Mouse (Mus musculus) brain, embryonic 14.5 days (tissue): ENCODE measurements around the gene C2cd2l. TPM values are rescaled to one million over a fixed set of nuclear protein-coding genes. Genes with fewer than 3 reads are reported as not detected.
"Not testable (repeated sequence)": the region's sequence is repeated elsewhere in the genome, so short reads cannot be mapped to it uniquely, and the experiment has no call there.

Source experiments
- DNase-seq: peaks from one replicate; pipeline ENCODE4 v3.0.0-alpha.2; 2011; ENCODE audit warnings: low read depth
- CTCF ChIP-seq: fragments of 200-500 bp; IDR thresholded peaks from 2 replicates; pipeline ENCODE4 v1.5.1; 2012; ENCODE audit warnings: inconsistent platforms, mild to moderate bottlenecking, moderate library complexity, borderline replicate concordance; ENCODE audit not compliant: insufficient read depth, insufficient read length; ENCODE audit errors: extremely low read depth
- POLR2A ChIP-seq: fragments of 200-500 bp; IDR thresholded peaks from 2 replicates; pipeline ENCODE4 v1.6.1; 2012; ENCODE audit warnings: mild to moderate bottlenecking, inconsistent platforms, borderline replicate concordance; ENCODE audit not compliant: poor library complexity, insufficient read depth, insufficient read length, severe bottlenecking; ENCODE audit errors: extremely low read depth
- polyA plus RNA-seq: library from polyadenylated mRNA; depleted of rRNA; stranded (reverse); fragments of >200 nt; gene quantifications from 2 replicates; pipeline ENCODE4 v1.2.3, GENCODE M21; 2012

C2cd2l gene
- polyA plus RNA-seq, 1 experiment, result 62.1 TPM

- no peak for DNase-seq
- no peak for TF ChIP-seq POLR2A
- TF ChIP-seq CTCF, result no peak
Observed at GRCm38 (mm10) chr9:44318076-44318825, 1.8 kb downstream of the C2cd2l start.

DNA sequence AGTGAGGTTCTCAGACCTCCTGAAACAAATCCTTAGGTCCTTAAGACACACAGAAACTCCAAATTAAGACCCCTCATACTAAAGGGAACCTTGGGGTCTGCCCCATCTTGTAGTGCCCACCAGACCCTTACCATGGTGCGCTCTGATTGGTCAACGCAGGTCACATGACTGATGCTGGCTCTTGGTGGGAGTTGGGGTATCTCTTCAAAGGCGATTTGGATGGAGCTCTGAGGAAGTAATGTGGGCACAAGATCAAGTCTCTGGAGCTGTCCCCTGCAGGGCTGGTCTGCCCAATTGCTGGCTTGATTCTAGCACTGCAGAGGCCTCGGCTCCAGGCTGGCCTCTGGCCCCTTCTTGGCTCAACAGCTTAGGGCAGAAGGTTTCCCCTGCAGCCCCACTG, 2.6 kb downstream of the C2cd2l start:
- no peak for TF ChIP-seq CTCF
- TF ChIP-seq POLR2A, result no peak
- no peak for DNase-seq

GRCm38 (mm10) chr9:44314910-44315309, 5.2 kb downstream of the C2cd2l start:
- TF ChIP-seq CTCF, result no peak

GRCm38 (mm10) chr9:44314257-44314547, 5.9 kb downstream of the C2cd2l start:
- DNase-seq, result no peak
- TF ChIP-seq POLR2A (no peak), CTCF (no peak)

More at GRCm38 (mm10) chr9:44314910-44315309, 5.2 kb downstream of the C2cd2l start:
- no peak for DNase-seq

GRCm38 (mm10) chr9:44313476-44314256, 6.4 kb downstream of the C2cd2l start:
- peak; percentile 54 for DNase-seq
- TF ChIP-seq CTCF, result no peak

DNA sequence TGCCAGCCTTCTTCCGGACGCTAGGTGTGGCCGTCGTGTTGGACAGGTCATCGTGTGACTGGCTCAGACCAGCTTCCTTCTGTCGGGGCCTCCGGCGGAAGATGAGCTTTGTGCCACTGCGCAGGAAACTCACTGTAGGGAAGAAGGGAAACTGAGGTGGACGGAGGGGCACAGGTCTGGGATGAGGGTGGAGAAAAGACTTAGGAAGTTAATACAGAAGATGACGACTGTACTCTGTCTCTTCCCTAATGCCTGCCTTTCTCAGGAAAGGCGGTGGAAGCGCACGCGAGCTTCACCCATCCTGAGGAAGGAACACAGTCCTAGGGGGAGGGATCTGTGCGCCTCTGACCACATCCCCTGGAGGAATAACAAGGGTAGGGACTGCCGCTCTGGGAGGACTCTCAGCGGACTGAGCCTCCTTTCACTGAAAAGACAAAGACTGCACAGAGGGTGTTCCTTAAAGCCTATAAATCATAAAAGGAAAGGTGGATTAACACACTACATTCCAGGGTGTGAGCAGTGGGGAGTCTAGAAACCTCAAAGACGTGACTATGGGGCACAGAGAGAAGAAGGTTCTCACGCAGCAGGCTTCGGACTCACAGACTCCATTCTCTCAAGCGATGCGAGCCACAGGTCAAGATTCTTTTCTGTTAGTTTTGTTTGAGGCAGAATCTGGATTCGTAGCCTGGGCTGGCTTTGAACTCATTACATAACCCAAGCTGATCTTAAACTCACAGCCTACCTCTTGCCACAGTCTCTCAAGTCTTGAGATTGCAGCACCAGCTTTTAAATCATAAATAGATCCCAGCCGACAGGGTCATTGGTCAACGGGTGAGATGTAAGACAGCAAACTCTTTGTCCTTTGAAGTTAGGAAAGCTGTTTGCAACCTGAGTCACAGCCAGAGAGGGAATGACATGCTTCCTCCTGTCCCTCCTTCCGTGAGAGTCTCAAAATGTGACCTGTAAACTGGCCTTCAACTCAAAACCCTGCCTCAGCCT, 8.7 kb downstream of the C2cd2l start:
- DNase-seq, result peak; percentile 32
- TF ChIP-seq CTCF (no peak), POLR2A (no peak)

GRCm38 (mm10) chr9:44310750-44311135, 9.3 kb downstream of the C2cd2l start:
- TF ChIP-seq CTCF (no peak), POLR2A (no peak)
- DNase-seq, result no peak

DNA sequence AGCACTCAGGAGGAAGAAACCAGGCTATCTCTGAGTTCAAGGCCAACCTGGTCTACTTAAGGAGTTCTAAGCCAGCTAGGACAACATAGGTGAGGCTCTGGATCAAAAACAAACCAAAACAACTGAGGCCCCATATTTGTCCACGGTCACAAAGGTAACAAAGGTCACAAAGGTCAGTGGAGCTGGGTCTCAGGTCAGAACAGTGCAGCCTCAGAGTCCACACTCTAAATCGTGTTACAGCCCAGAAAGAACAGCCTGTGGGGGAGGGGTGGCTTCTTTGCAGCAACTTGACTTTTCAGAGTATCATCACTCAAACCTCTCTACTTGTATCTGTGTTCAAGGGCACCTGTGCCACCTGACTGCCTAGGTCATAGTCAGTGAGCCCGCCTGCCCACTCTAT, 10.3 kb downstream of the C2cd2l start:
- TF ChIP-seq CTCF (no peak), POLR2A (no peak)
- DNase-seq, result no peak

GRCm38 (mm10) chr9:44307248-44307647, 12.8 kb downstream of the C2cd2l start:
- no peak for TF ChIP-seq CTCF
- no peak for TF ChIP-seq POLR2A
- no peak for DNase-seq

DNA sequence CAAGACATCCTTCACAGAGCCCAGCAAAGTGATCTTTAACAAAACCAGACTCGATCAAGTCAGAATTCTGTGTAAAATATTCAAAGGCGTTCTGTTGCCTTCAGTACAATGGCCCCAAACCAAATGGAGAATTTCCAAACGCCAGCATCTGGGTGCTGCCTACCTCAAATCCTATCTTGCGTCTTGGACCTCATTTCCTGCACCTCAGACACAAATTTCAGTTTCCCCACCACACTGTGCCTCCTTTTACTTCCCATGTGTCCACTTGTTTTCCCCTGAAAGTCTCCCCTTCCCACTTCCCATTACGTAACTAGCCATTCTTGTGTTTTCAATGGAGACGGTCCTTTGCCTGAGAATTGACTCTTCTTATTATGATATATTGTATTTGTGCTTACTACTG, 13.6 kb downstream of the C2cd2l start:
- DNase-seq, result no peak
- TF ChIP-seq POLR2A (no peak), CTCF (no peak)

DNA sequence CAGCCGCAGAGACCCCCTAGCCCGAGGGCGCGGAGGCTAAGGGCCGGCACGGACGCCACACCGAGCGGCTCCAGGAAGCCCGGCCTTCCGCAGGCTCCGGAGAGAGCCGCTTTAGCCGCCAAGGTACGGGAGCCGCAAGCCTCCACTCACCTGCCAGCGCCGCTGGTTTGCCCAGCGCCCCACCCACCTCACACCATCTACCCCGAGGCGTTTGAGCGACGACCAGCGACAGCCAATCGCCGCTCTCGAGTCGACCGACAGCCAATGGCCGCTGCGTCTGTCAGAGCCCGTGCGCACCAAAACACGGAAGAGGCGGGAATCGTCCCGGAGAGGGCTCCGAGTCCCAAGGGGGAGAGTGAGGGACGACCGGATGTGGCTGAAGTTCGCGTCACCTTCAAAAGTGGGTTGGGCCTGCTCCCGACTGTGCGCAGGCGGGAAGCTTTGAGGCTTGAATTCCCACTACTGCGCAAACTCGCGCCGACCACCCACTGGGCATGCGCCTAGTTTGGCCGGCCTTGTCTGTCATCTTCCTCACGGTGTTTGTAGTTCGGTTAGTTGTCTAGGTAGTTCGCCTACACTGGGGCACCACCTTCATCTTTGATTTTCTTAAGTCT, 14.5 kb downstream of the C2cd2l start, which contains the start of gene Hinfp:
TSS of gene Hinfp (minus strand) at position 206 of the 614 bp plus-strand sequence.
- peak; percentile 93; the same call in 1 of the 2 replicates for TF ChIP-seq POLR2A
- no peak for TF ChIP-seq CTCF
- peak; percentile 100 for DNase-seq

GRCm38 (mm10) chr9:44300001-44300400, 20.1 kb downstream of the C2cd2l start:
- DNase-seq, result not testable (repeated sequence)
